Mouse (Mus musculus) splenic B cell, adult 2 months (primary cell): ENCODE data around the gene Tmprss9.
A peak's percentile ranks its signal among the peaks of the same experiment; 100 is the strongest.
"Not testable (repeated sequence)": the region's sequence is repeated elsewhere in the genome, so short reads cannot be mapped to it uniquely, and the experiment has no call there.

ENCODE experiments used
- DNase-seq: peaks from one replicate; pipeline ENCODE4 v3.0.0-alpha.2; 2011; ENCODE audit warnings: low read depth, low spot score
- H3K27me3 ChIP-seq: 2 replicates; pipeline ENCODE4 v1.6.1; 2012; ENCODE audit warnings: mild to moderate bottlenecking, low read length, moderate library complexity, mixed read lengths; ENCODE audit not compliant: control insufficient read depth, poor library complexity, insufficient read depth, severe bottlenecking
- H3K36me3 ChIP-seq: 2 replicates; pipeline ENCODE4 v1.6.1; 2012; ENCODE audit warnings: mild to moderate bottlenecking, low read length, moderate library complexity, mixed read lengths; ENCODE audit not compliant: control insufficient read depth, poor library complexity, insufficient read depth, severe bottlenecking

Gene Tmprss9

GRCm38 (mm10) chr10:80871581-80871980 lies at the start of gene Tmprss9:
TSS of gene Tmprss9 (plus strand) at chr10:80871848.
- no peak for DNase-seq
- H3K36me3 ChIP-seq = no peaks in the 10 kb centered on the region

GRCm38 (mm10) chr10:80821991-80822390 lies 49.7 kb upstream of the Tmprss9 start:
- Histone ChIP-seq H3K27me3 (no peaks in the 10 kb centered on the region), H3K36me3 (no peaks in the 10 kb centered on the region)
- DNase-seq = peak; percentile 66

More at GRCm38 (mm10) chr10:80871581-80871980, at the start of gene Tmprss9:
- H3K27me3 ChIP-seq = no peaks in the 10 kb centered on the region

DNA sequence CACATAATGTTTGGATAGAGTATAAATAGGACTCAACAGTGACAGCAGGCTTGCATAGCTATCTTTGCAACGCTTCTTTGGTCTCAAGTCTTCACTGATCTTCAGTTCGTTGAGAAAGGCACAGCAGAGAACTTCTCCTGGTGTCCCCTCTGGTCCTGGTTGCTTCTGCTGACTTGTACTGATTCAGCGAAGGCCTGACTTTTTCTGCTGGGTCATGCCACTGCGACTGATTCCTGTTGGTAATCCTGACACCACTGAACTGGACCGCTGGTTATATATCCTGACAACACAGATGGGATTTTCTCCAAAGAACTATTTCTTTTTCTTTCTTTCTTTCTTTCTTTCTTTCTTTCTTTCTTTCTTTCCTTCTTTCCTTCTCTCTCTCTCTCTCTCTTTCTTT lies 49.1 kb upstream of the Tmprss9 start:
- no peaks in the 10 kb centered on the region for H3K36me3 ChIP-seq
- no peak for DNase-seq

DNA sequence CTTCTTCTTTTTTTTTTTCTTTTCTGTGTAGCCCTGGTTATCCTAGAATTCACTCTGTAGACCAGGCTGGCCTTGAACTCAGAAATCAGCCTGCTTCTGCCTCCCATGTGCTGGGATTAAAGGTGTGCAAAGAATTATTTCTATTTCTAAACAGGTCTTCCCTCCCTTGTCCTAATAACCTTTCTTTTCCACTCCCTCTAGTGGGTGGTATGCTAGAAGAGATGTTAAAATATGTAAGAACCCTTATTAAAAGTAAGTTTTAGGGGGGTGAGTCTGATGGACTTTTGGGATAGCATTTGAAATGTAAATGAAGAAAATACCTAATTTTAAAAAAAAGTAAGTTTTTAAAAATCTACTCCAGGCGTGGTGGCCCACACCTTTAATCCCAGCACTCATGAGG lies 48.3 kb upstream of the Tmprss9 start:
- H3K36me3 ChIP-seq = no peaks in the 10 kb centered on the region

More for the DNA sequence above, 49.1 kb upstream of the Tmprss9 start:
- H3K27me3 ChIP-seq = no peaks in the 10 kb centered on the region

GRCm38 (mm10) chr10:80823847-80824643 lies 47.6 kb upstream of the Tmprss9 start:
- Histone ChIP-seq H3K36me3 (no peaks in the 10 kb centered on the region), H3K27me3 (no peaks in the 10 kb centered on the region)
- DNase-seq = peak; percentile 57

More for the DNA sequence above, 48.3 kb upstream of the Tmprss9 start:
- H3K27me3 ChIP-seq = no peaks in the 10 kb centered on the region
- no peak for DNase-seq

- DNase-seq = no peak
- Histone ChIP-seq H3K36me3 (peaks cover 2% of the 10 kb centered on the region; the same call in 1 of the 2 replicates), H3K27me3 (no peaks in the 10 kb centered on the region)
Measured at GRCm38 (mm10) chr10:80824827-80825226, 46.8 kb upstream of the Tmprss9 start.

GRCm38 (mm10) chr10:80826151-80827062 lies 45.2 kb upstream of the Tmprss9 start, which contains the start of gene Oaz1:
TSS of gene Oaz1 (plus strand) at chr10:80826656.
- peak; percentile 99 for DNase-seq
- no peaks in the 10 kb centered on the region for H3K27me3 ChIP-seq
- peaks cover 2% of the 10 kb centered on the region; the same call in 1 of the 2 replicates for H3K36me3 ChIP-seq

DNA sequence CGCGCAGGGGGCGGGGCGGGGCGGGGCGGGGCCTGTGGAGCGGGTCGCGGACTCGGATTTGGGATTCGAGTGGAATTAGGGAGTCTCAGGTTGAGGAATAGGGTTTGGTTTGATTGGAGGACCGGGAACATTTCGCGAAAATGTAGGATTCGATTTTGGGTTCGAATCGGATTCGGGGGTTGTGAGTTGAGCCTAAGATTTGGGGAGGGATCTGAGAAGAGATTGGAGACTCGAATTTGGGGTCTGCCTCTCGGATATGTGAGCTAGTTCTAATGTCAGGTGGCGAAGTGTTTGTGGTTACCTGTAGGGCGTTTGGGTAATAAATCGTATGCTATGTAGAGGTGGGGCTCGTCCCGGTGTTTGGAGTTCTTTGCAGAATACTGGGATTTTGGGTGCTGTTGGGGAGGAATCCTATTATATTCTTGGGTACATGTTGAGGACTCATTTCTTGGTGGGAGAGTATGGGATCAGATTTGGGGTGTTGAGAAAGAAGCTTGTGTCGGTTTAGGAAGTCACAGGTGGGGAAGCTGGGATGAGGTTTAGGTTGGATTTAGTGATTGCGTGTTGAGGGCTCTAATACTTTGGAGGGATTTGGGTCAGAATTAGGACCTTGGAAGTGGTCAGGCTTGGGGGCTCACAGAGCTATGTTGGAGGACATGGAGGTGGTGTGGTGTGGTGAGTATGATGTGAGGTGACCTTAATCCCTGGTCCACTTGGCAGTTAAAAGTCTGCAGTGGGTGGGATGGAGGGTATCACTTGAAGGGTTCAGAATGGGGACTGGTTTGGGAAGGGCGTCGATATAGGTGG lies 44.4 kb upstream of the Tmprss9 start:
- no peaks in the 10 kb centered on the region for H3K27me3 ChIP-seq
- peaks cover 2% of the 10 kb centered on the region; the same call in 1 of the 2 replicates for H3K36me3 ChIP-seq
- no peak for DNase-seq

DNA sequence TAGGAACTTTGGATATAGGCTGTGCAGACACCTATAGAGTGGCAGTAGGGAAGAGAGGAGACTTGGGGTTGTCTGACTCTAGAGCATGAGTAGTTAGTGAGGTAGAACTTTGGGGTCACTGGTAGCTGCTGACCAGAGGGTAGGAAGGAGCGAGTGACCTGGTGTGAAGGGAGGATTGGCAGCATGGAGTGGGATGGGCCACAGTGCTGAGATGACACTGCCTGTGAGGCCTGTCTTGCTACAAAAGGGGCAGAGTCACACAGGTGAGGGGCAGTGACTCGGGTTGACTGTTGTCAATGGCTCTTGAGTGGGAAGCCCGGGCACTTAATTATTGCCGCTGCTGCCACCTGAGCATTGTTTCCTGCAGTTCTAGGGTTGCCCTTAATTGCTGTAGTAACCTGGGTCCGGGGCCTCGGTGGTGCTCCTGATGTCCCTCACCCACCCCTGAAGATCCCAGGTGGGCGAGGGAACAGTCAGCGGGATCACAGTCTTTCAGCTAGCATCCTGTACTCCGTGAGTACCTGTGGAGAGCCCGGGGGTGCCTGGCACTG lies 43.7 kb upstream of the Tmprss9 start:
- no peak for DNase-seq
- no peaks in the 10 kb centered on the region for H3K27me3 ChIP-seq
- H3K36me3 ChIP-seq = peaks cover 2% of the 10 kb centered on the region; the same call in 1 of the 2 replicates

- not testable (repeated sequence) for H3K27me3 ChIP-seq, DNase-seq, H3K36me3 ChIP-seq
Measured at GRCm38 (mm10) chr10:80828587-80828986, 43.1 kb upstream of the Tmprss9 start.

DNA sequence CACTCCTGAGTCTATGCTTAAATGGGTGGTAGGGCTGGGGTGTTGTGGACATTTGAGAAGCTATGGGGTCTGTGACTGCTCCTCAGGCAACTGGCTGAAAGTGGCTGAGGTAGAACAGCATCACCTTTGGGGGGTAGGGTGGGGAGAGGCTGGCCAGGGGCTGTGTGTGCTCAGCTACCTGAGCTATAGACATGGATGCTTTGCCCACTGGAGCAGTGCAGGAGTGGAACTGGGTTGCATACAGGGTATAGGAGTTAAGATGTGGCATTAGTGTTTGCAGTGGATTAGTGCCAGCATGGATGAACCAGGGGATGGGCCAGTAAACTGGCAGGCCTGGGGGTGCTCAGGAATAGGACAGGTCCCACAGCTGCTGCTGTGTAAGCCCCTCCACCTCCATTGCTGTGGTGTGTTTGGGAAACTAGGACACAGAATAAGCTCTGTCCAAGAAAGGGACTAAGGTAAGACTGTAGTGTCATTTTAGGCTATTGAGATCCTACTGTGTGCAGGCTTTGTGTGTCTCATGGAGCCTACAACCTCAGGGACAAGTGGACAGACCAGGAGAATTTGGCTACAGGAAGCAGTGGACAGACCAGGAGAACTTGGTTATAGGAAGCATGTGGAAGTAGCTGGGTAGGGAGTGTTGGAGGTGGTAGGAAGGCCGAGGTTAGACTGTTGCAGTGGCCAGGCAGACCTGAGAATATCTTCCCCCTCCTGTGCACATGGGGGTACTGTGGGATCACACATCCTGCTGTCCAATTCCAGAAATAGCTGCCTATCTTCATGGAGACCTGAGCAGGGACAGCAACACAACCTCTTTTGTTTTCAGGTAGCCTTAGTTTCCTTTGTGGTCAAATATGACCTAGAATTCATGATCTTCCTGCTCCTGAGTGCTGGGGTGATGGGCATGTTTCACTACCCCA lies 42.0 kb upstream of the Tmprss9 start:
- DNase-seq = no peak
- peaks cover 2% of the 10 kb centered on the region; the same call in 1 of the 2 replicates for H3K36me3 ChIP-seq
- H3K27me3 ChIP-seq = no peaks in the 10 kb centered on the region

GRCm38 (mm10) chr10:80831136-80831535 lies 40.5 kb upstream of the Tmprss9 start:
- peaks cover 2% of the 10 kb centered on the region; the same call in 1 of the 2 replicates for H3K36me3 ChIP-seq
- DNase-seq = peak; percentile 54

GRCm38 (mm10) chr10:80832818-80833217 lies 38.8 kb upstream of the Tmprss9 start:
- no peak for DNase-seq
- Histone ChIP-seq H3K36me3 (peaks cover 2% of the 10 kb centered on the region; the same call in 1 of the 2 replicates), H3K27me3 (no peaks in the 10 kb centered on the region)

More at GRCm38 (mm10) chr10:80831136-80831535, 40.5 kb upstream of the Tmprss9 start:
- H3K27me3 ChIP-seq = no peaks in the 10 kb centered on the region
